Mouse (Mus musculus): ENCODE data around the gene Olfr1109. TPM values are rescaled to one million over a fixed set of nuclear protein-coding genes. Genes with fewer than 3 reads are reported as not detected.

The Olfr1109 gene
- polyA plus RNA-seq (2012; ENCODE audit: insufficient read depth, insufficient read length, missing spikeins) = not detected in 2 replicates

DNA sequence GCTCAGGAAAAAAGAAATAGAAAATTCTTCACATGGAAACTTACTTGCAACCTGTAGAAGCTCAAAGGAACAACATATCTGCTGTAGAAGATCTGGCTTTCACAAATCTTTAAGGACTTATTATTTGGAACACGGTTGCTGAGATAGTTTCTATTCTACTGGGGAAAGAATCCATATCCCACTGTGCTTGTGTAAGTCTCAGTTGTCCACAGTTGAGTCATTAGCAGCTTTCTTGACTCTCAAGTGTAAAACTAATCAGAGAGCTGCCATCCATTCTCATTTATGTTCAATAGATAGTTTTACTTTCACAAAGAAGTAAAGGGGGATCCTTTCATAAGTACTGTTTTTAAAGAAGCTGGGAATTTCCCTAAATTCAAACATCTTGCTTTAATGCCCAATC, at the start of gene Olfr1109:
TSS of gene Olfr1109 (minus strand) at position 101 of the 400 bp plus-strand sequence.
- H3K4me1 ChIP-seq (ENCODE audit: control insufficient read depth, insufficient read depth, insufficient read length, low read length) = no peaks in the 10 kb centered on the region
- H3K27ac ChIP-seq (replicated peaks; ENCODE audit: low read depth, low read length) = no peak within 1 kb of the TSS
- H3K4me3 ChIP-seq (ENCODE audit: insufficient read depth, low read depth, low read length) = no peak within 1 kb of the TSS

- no peak within 1 kb of the TSS for H3K4me3 ChIP-seq (ENCODE audit: insufficient read depth, low read depth, low read length)
- H3K27ac ChIP-seq (replicated peaks; ENCODE audit: low read depth, low read length) = no peak within 1 kb of the TSS
- H3K4me1 ChIP-seq (ENCODE audit: control insufficient read depth, insufficient read depth, insufficient read length, low read length) = no peaks in the 10 kb centered on the region
Measured at GRCm38 (mm10) chr2:87140200-87140599, 44.4 kb upstream of the Olfr1109 start, which contains the start of gene Olfr1110. Gene Olfr1110 (minus strand): TSS chr2:87140300.

DNA sequence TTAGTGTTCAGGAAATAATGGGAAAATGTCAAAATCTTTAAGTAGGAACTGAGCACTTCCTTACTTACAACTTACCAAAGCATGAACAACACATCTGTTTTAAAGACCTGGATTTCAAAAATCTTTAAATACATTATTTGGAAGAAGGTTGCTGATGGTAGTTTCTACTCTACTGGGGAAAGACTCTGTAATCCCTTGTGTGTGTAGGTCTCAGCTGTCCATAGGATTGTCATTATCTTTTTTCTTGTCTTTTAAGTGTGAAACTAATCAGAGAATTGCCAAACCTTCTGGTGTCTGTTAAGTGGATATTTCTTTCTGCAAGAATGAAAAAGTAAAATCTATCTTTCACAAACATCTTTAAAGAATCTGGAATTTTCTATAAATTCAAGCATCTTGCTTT, 18.7 kb upstream of the Olfr1109 start, which contains the start of gene Olfr259:
TSS of gene Olfr259 (minus strand) at position 101 of the 400 bp plus-strand sequence.
- Histone ChIP-seq H3K27ac (replicated peaks; ENCODE audit: low read depth, low read length) (no peak within 1 kb of the TSS), H3K4me3 (ENCODE audit: insufficient read depth, low read depth, low read length) (no peak within 1 kb of the TSS), H3K4me1 (ENCODE audit: control insufficient read depth, insufficient read depth, insufficient read length, low read length) (no peaks in the 10 kb centered on the region)

- H3K27ac ChIP-seq (replicated peaks; ENCODE audit: low read depth, low read length) = no peak within 1 kb of the TSS
Measured at GRCm38 (mm10) chr2:87075717-87076116, 20.1 kb downstream of the Olfr1109 start, which contains the start of gene Olfr1107. Gene Olfr1107 (minus strand): TSS chr2:87075817.

DNA sequence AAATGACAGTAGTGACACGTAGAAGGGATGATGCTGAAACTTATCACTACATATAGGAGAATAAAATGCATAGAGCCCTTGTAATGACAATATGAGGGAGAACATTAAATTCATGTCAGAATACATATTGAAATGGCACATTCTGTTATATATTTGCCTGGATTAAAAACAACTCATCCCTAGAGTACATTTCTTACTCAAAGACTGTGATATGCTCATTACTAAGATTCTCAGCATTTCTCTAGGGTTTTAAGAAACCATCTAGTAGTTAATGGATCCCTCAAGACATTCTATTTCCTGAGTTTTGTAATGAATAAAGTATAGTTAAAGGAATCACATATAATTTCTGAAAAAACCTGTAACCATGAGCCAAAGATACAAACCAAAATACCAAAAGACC, 43.6 kb downstream of the Olfr1109 start, which contains the start of gene Olfr1106:
TSS of gene Olfr1106 (minus strand) at position 101 of the 400 bp plus-strand sequence.
- Histone ChIP-seq H3K27ac (replicated peaks; ENCODE audit: low read depth, low read length) (no peak within 1 kb of the TSS), H3K4me1 (ENCODE audit: control insufficient read depth, insufficient read depth, insufficient read length, low read length) (no peaks in the 10 kb centered on the region), H3K4me3 (ENCODE audit: insufficient read depth, low read depth, low read length) (no peak within 1 kb of the TSS)

More at GRCm38 (mm10) chr2:87075717-87076116, 20.1 kb downstream of the Olfr1109 start, which contains the start of gene Olfr1107:
- Histone ChIP-seq H3K4me1 (ENCODE audit: control insufficient read depth, insufficient read depth, insufficient read length, low read length) (no peaks in the 10 kb centered on the region), H3K4me3 (ENCODE audit: insufficient read depth, low read depth, low read length) (no peak within 1 kb of the TSS)

Other genes with a start within 250 kb of the Olfr1109 start
- gene Olfr1095, start 244.3 kb downstream of the Olfr1109 start, polyA plus RNA-seq (2012; ENCODE audit: insufficient read depth, insufficient read length, missing spikeins) = not detected in 2 replicates
- not detected in 2 replicates for gene Gm13723, start 221.2 kb downstream of the Olfr1109 start, polyA plus RNA-seq (2012; ENCODE audit: insufficient read depth, insufficient read length, missing spikeins)
- gene Olfr1097, start 203.8 kb downstream of the Olfr1109 start, polyA plus RNA-seq (2012; ENCODE audit: insufficient read depth, insufficient read length, missing spikeins) = not detected in 2 replicates
- not detected in 2 replicates for gene Olfr1098, start 171.5 kb downstream of the Olfr1109 start, polyA plus RNA-seq (2012; ENCODE audit: insufficient read depth, insufficient read length, missing spikeins)
- not detected in 2 replicates for gene Olfr1099, start 135.3 kb downstream of the Olfr1109 start, polyA plus RNA-seq (2012; ENCODE audit: insufficient read depth, insufficient read length, missing spikeins)
- gene Olfr1100, start 116.1 kb downstream of the Olfr1109 start, polyA plus RNA-seq (2012; ENCODE audit: insufficient read depth, insufficient read length, missing spikeins) = not detected in 2 replicates
- not detected in 2 replicates for gene Olfr1101, start 104.8 kb downstream of the Olfr1109 start, polyA plus RNA-seq (2012; ENCODE audit: insufficient read depth, insufficient read length, missing spikeins)
- not detected in 2 replicates for gene Olfr1102, start 97.6 kb downstream of the Olfr1109 start, polyA plus RNA-seq (2012; ENCODE audit: insufficient read depth, insufficient read length, missing spikeins)
- not detected in 2 replicates for gene Olfr1104, start 68.9 kb downstream of the Olfr1109 start, polyA plus RNA-seq (2012; ENCODE audit: insufficient read depth, insufficient read length, missing spikeins)
- not detected in 2 replicates for gene Olfr1105, start 59.5 kb downstream of the Olfr1109 start, polyA plus RNA-seq (2012; ENCODE audit: insufficient read depth, insufficient read length, missing spikeins)
- not detected in 2 replicates for gene Olfr1106, start 43.7 kb downstream of the Olfr1109 start, polyA plus RNA-seq (2012; ENCODE audit: insufficient read depth, insufficient read length, missing spikeins)
- not detected in 2 replicates for gene Olfr1107, start 20.2 kb downstream of the Olfr1109 start, polyA plus RNA-seq (2012; ENCODE audit: insufficient read depth, insufficient read length, missing spikeins)
- not detected in 2 replicates for gene Olfr259, start 18.6 kb upstream of the Olfr1109 start, polyA plus RNA-seq (2012; ENCODE audit: insufficient read depth, insufficient read length, missing spikeins)
- not detected in 2 replicates for gene Olfr1110, start 44.3 kb upstream of the Olfr1109 start, polyA plus RNA-seq (2012; ENCODE audit: insufficient read depth, insufficient read length, missing spikeins)
- not detected in 2 replicates for gene Olfr1111, start 56.6 kb upstream of the Olfr1109 start, polyA plus RNA-seq (2012; ENCODE audit: insufficient read depth, insufficient read length, missing spikeins)
- not detected in 2 replicates for gene Olfr1112, start 91.8 kb upstream of the Olfr1109 start, polyA plus RNA-seq (2012; ENCODE audit: insufficient read depth, insufficient read length, missing spikeins)
- not detected in 2 replicates for gene Olfr1113, start 113.0 kb upstream of the Olfr1109 start, polyA plus RNA-seq (2012; ENCODE audit: insufficient read depth, insufficient read length, missing spikeins)
- gene Olfr1115, start 152.0 kb upstream of the Olfr1109 start, polyA plus RNA-seq (2012; ENCODE audit: insufficient read depth, insufficient read length, missing spikeins) = not detected in 2 replicates
- gene Olfr1116, start 171.5 kb upstream of the Olfr1109 start, polyA plus RNA-seq (2012; ENCODE audit: insufficient read depth, insufficient read length, missing spikeins) = not detected in 2 replicates
- not detected in 2 replicates for gene Olfr1118, start 211.6 kb upstream of the Olfr1109 start, polyA plus RNA-seq (2012; ENCODE audit: insufficient read depth, insufficient read length, missing spikeins)